Mouse (Mus musculus) ES-Bruce4 (cell line): ENCODE measurements around the gene Pdap1.

ENCODE experiments used
- CTCF ChIP-seq: IDR thresholded peaks from one replicate; pipeline ENCODE4 v1.8.1; 2011; ENCODE audit warnings: low read depth, low read length
- EP300 ChIP-seq: IDR thresholded peaks from 2 replicates; pipeline ENCODE4 v1.6.1; 2011; ENCODE audit warnings: low read depth, low read length; ENCODE audit not compliant: insufficient read depth
- POLR2A ChIP-seq: IDR thresholded peaks from one replicate; pipeline ENCODE4 v1.8.1; 2011; ENCODE audit warnings: low read length; ENCODE audit not compliant: insufficient read depth

- no peak for TF ChIP-seq CTCF
- TF ChIP-seq POLR2A = no peak
- no peak for TF ChIP-seq EP300
These were observed 16.6 kb downstream of the Pdap1 start for GRCm38 (mm10) chr5:145123396-145123795.
